Mouse (Mus musculus): ENCODE data around the gene Sall2. TPM values are rescaled to one million over a fixed set of nuclear protein-coding genes. Genes with fewer than 3 reads are reported as not detected.

Gene Sall2
- polyA plus RNA-seq (2016; fragmentation: Nextera tagmentation; extraction: Ambion mirVana), result 50.3 and 51.9 TPM in 2 replicates

- Histone ChIP-seq H3K27ac (replicated peaks) (peak within 1 kb of the TSS; percentile 87), H3K4me1 (peaks cover 49% of the 10 kb centered on the region), H3K27me3 (replicated peaks; ENCODE audit: low read depth, poor library complexity, severe bottlenecking) (peaks cover 28% of the 10 kb centered on the region), H3K36me3 (replicated peaks) (no peaks in the 10 kb centered on the region), H3K4me3 (peak within 1 kb of the TSS; percentile 70), H3K9me3 (no peaks in the 10 kb centered on the region)
- DNase-seq (ENCODE audit: low spot score), result peak; percentile 52
- under 1% methylated on average over 26 of the region's 26 CpGs for WGBS
Measured at GRCm38 (mm10) chr14:52327910-52328812, at the start of gene Sall2. TSS of gene Sall2 (minus strand) at chr14:52328762.

GRCm38 (mm10) chr14:52368741-52369140, 40.2 kb upstream of the Sall2 start:
- no peak overlapping the region for H3K27ac ChIP-seq (replicated peaks)
- no peaks in the 10 kb centered on the region for H3K4me1 ChIP-seq
- H3K27me3 ChIP-seq (replicated peaks; ENCODE audit: low read depth, poor library complexity, severe bottlenecking), result no peaks in the 10 kb centered on the region
- H3K4me3 ChIP-seq, result no peak overlapping the region
- H3K36me3 ChIP-seq (replicated peaks), result no peaks in the 10 kb centered on the region
- peaks cover 2% of the 10 kb centered on the region; the same call in 1 of the 2 replicates for H3K9me3 ChIP-seq
- WGBS, result 94% methylated on average over 3 of the region's 3 CpGs
- DNase-seq (ENCODE audit: low spot score), result no peak

- WGBS, result 80% methylated on average over 4 of the region's 4 CpGs
- H3K4me3 ChIP-seq, result no peak within 1 kb of the TSS
- H3K27ac ChIP-seq (replicated peaks), result no peak within 1 kb of the TSS
- H3K4me1 ChIP-seq, result no peaks in the 10 kb centered on the region
- H3K9me3 ChIP-seq, result no peaks in the 10 kb centered on the region
- no peaks in the 10 kb centered on the region for H3K27me3 ChIP-seq (replicated peaks; ENCODE audit: low read depth, poor library complexity, severe bottlenecking)
- no peaks in the 10 kb centered on the region for H3K36me3 ChIP-seq (replicated peaks)
- no peak for DNase-seq (ENCODE audit: low spot score)
Measured at GRCm38 (mm10) chr14:52356308-52356707, 27.7 kb upstream of the Sall2 start, which contains the start of gene Olfr1513. TSS of gene Olfr1513 (minus strand) at chr14:52356408.

DNA sequence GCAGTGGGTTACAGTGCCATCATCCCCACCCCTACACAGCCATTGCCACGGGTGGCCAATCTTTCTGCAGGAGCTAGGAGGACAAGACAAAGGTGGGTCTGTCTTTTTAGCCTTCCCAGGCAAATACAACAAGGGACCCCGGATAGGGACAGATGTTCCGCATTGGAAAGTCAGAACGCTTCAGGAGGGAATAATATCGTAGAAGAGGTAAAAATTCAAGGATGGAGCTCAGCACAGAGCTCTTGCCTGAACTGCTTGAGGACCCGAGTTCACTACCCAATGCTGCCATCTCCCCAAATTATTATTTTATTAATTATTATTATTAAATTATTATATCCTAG, 10.9 kb upstream of the Sall2 start:
- H3K27me3 ChIP-seq (replicated peaks; ENCODE audit: low read depth, poor library complexity, severe bottlenecking), result no peaks in the 10 kb centered on the region
- WGBS, result 77% methylated on average over 6 of the region's 6 CpGs

GRCm38 (mm10) chr14:52338751-52339511, 10.4 kb upstream of the Sall2 start:
- H3K27ac ChIP-seq (replicated peaks), result no peak overlapping the region
- H3K9me3 ChIP-seq, result peaks cover under 1% of the 10 kb centered on the region; the same call in 1 of the 2 replicates
- H3K36me3 ChIP-seq (replicated peaks), result no peaks in the 10 kb centered on the region
- H3K27me3 ChIP-seq (replicated peaks; ENCODE audit: low read depth, poor library complexity, severe bottlenecking), result no peaks in the 10 kb centered on the region
- H3K4me3 ChIP-seq, result peak overlapping the region; percentile 42
- 33% methylated on average over 21 of the region's 21 CpGs for WGBS
- peaks cover 4% of the 10 kb centered on the region; the same call in 1 of the 2 replicates for H3K4me1 ChIP-seq
- DNase-seq (ENCODE audit: low spot score), result peak; percentile 44

More for the DNA sequence above, 10.9 kb upstream of the Sall2 start:
- DNase-seq (ENCODE audit: low spot score), result no peak
- Histone ChIP-seq H3K4me3 (no peak overlapping the region), H3K4me1 (peaks cover 4% of the 10 kb centered on the region; the same call in 1 of the 2 replicates), H3K36me3 (replicated peaks) (no peaks in the 10 kb centered on the region), H3K9me3 (peaks cover 6% of the 10 kb centered on the region; the same call in 1 of the 2 replicates), H3K27ac (replicated peaks) (no peak overlapping the region)

- Histone ChIP-seq H3K36me3 (replicated peaks) (no peaks in the 10 kb centered on the region), H3K27ac (replicated peaks) (no peak overlapping the region), H3K27me3 (replicated peaks; ENCODE audit: low read depth, poor library complexity, severe bottlenecking) (peaks cover 19% of the 10 kb centered on the region), H3K4me1 (peaks cover 37% of the 10 kb centered on the region), H3K9me3 (no peaks in the 10 kb centered on the region), H3K4me3 (no peak overlapping the region)
- DNase-seq (ENCODE audit: low spot score), result no peak
- 44% methylated on average over 3 of the region's 3 CpGs for whole genome bisulfite sequencing
Measured at GRCm38 (mm10) chr14:52332171-52332570, 3.6 kb upstream of the Sall2 start.

DNA sequence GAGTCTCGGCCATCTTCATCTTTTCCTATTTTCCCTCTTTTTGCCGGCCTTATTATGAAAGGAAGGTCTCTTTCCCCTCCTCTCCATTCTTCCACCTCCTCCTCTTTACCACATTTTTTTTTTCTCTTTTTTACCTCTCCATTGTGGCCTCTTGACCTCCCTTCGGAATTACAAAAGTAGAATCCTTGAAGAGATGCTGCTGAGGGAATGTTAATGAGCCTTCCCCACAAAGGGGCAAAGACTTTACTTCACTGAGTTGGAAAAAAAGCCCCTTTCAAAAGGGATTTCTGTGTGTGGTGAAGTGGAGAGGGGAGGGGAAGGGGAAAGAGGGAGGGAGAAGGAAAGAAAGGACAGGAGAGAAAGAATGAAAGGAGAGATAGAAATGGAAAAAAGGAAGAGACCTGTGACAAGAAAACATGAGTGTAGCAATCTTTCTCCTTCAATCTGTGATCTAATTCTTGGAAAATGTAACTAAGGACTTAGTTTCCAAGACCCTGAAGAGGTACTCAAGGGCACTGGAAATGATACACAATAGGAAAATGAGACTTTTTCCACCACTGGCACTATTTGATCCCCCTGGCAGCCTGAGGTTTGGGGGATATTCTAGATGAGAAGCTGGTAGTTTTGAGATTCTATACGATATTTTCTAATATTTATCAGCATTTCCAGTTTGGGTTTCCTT, 2.6 kb upstream of the Sall2 start:
- Histone ChIP-seq H3K4me1 (peaks cover 42% of the 10 kb centered on the region), H3K27me3 (replicated peaks; ENCODE audit: low read depth, poor library complexity, severe bottlenecking) (peaks cover 26% of the 10 kb centered on the region), H3K36me3 (replicated peaks) (no peaks in the 10 kb centered on the region), H3K27ac (replicated peaks) (peak overlapping the region; percentile 48), H3K9me3 (no peaks in the 10 kb centered on the region), H3K4me3 (no peak overlapping the region)
- 9% methylated on average over 4 of the region's 4 CpGs for WGBS
- DNase-seq (ENCODE audit: low spot score), result no peak

GRCm38 (mm10) chr14:52327375-52327901, 1.1 kb downstream of the Sall2 start:
- Histone ChIP-seq H3K27ac (replicated peaks) (peak overlapping the region; percentile 87), H3K4me3 (peak overlapping the region; percentile 70), H3K27me3 (replicated peaks; ENCODE audit: low read depth, poor library complexity, severe bottlenecking) (peaks cover 28% of the 10 kb centered on the region), H3K4me1 (peaks cover 49% of the 10 kb centered on the region), H3K36me3 (replicated peaks) (no peaks in the 10 kb centered on the region), H3K9me3 (no peaks in the 10 kb centered on the region)
- WGBS, result under 1% methylated on average over 14 of the region's 14 CpGs
- DNase-seq (ENCODE audit: low spot score), result peak; percentile 49

DNA sequence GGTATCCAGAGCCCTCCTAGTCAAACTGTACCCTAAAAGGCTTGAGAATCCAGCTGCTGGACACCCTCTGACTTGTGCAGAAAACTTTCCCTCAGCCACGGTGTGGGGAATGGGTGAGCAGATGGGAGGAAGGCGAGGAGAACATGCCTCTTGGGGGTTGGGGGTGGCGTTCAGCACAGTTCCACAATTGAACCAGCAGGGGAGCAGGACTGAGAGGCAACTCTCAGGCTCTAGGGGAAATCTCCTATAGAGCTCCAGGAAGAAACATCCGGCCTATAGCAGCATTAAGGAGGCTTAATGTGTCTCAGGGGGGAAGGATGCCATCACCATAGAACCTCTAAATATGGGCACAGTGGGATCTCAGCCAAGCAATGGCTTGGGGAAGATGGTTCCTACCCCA, 2.7 kb downstream of the Sall2 start:
- Histone ChIP-seq H3K36me3 (replicated peaks) (no peaks in the 10 kb centered on the region), H3K4me3 (peak overlapping the region; percentile 70), H3K4me1 (peaks cover 36% of the 10 kb centered on the region), H3K9me3 (no peaks in the 10 kb centered on the region), H3K27ac (replicated peaks) (peak overlapping the region; percentile 48; the same call in 1 of the 2 replicates), H3K27me3 (replicated peaks; ENCODE audit: low read depth, poor library complexity, severe bottlenecking) (peaks cover 28% of the 10 kb centered on the region)
- DNase-seq (ENCODE audit: low spot score), result peak; percentile 34
- WGBS, result 7% methylated on average over 4 of the region's 4 CpGs

GRCm38 (mm10) chr14:52319361-52319760, 9.2 kb downstream of the Sall2 start:
- H3K36me3 ChIP-seq (replicated peaks), result peaks cover 10% of the 10 kb centered on the region
- no peak for DNase-seq (ENCODE audit: low spot score)

DNA sequence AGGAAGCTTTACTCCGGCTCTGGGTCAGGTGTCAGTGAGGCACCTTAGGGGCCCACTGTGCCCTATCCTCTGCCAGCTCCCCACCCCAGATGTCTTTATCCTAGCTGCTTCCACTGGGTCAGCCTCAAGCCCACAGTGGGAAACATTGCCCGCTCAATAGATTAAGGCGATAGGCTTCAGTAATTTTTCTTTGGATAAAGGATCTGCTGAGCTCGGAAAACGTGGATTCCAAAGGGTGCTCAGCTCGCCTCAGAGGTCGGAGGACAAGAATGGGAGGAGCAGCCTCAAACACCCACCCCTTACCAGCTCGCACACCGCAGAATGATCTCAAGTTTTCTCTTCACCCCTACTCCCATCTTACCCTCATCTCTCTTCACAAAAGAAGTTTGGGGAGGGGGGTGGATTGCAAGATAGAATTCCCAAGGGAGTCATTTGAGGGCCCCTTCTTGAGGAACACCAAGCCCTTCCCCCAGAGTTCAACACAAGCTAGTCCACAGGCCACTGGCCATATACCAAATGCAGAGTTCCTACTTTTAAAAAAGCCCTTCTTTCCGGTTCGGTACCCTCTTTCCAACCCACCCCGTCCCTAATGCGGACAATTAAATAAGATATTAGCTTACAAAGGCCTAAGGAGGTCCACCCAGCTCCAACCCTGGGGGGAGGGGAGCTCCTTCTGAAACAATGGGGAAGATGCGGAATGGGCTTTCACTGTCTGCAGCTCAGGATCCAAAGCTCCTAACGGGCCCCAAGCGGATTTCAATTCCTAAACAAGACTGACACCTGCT, 11.9 kb downstream of the Sall2 start:
- Histone ChIP-seq H3K4me3 (peak overlapping the region; percentile 87), H3K27me3 (replicated peaks; ENCODE audit: low read depth, poor library complexity, severe bottlenecking) (no peaks in the 10 kb centered on the region), H3K4me1 (peaks cover 56% of the 10 kb centered on the region), H3K9me3 (peaks cover 16% of the 10 kb centered on the region), H3K27ac (replicated peaks) (peak overlapping the region; percentile 99), H3K36me3 (replicated peaks) (peaks cover 37% of the 10 kb centered on the region)
- WGBS, result 3% methylated on average over 16 of the region's 16 CpGs
- DNase-seq (ENCODE audit: low spot score), result no peak

More at GRCm38 (mm10) chr14:52319361-52319760, 9.2 kb downstream of the Sall2 start:
- Histone ChIP-seq H3K4me1 (peaks cover 30% of the 10 kb centered on the region), H3K9me3 (no peaks in the 10 kb centered on the region; the same call in 1 of the 2 replicates), H3K4me3 (no peak overlapping the region), H3K27me3 (replicated peaks; ENCODE audit: low read depth, poor library complexity, severe bottlenecking) (no peaks in the 10 kb centered on the region), H3K27ac (replicated peaks) (no peak overlapping the region)
- WGBS, result 63% methylated on average over 6 of the region's 6 CpGs
